Mouse (Mus musculus): ENCODE data around the gene Xlr5c. TPM values are rescaled to one million over a fixed set of nuclear protein-coding genes. Genes with fewer than 3 reads are reported as not detected.
A peak's percentile ranks its signal among the peaks of the same experiment; 100 is the strongest.
"Not testable (repeated sequence)": the region's sequence is repeated elsewhere in the genome, so short reads cannot be mapped to it uniquely, and the experiment has no call there.

The Xlr5c gene
- not detected for total RNA-seq (2022)

GRCm38 (mm10) chrX:73292876-73293275 is at the start of gene Xlr5c, which contains the start of gene Xlr5a:
TSS of gene Xlr5c (minus strand) at chrX:73292976.
TSS of gene Xlr5a (minus strand) at chrX:73292976.
- not testable (repeated sequence) for DNase-seq (ENCODE audit: low spot score)

DNA sequence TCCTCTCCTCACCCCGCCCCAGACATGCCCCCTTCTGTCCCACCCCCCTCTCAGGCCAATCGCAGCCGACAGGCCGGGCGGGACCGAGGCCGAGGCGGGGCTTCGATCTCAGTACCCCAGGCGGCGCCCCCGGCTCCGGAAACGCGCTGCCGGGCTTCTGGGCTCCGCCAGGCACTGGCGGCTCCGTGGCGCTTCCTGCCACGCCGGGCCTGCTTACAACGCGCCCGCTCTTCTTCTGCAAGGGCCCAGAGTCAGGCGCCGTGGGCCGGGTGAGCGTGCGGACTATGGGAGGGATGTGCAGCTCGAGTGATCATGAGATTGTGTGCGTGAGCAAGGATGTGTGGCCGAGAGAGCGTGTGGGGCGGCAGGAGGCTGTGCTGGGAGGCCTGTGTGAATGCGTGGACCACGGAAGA is 49.7 kb upstream of the Xlr5c start, which contains the start of gene Zfp275:
Gene Zfp275 (plus strand): TSS at position 139 of the 413 bp plus-strand sequence.
- peak; percentile 62 for DNase-seq (ENCODE audit: low spot score)

- no peak for DNase-seq (ENCODE audit: low spot score)
Measured at GRCm38 (mm10) chrX:73342068-73342467, 49.3 kb upstream of the Xlr5c start.

- no peak for DNase-seq (ENCODE audit: low spot score)
Measured at GRCm38 (mm10) chrX:73341473-73341872, 48.7 kb upstream of the Xlr5c start.

DNA sequence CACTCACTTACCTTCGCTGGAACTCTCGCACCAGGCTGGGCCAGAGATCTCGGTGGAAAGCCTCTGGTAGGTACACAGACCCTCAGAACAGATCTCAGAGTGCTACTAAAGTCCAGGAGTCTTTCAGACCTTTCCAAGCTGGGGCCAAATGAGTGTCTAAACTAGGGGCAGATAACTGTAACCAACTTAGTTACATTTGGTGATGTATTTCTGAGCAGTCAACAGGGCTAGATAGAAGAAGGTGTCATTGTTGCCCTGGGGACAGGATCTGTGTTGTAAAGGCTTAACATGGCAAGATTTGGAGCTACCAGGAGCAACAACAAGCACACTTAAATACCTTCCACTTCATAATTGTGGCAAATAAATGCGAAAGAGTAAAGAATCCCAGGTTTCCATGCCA is 44.0 kb upstream of the Xlr5c start, which contains the start of gene Gm45015:
Gene Gm45015 (minus strand): TSS at position 101 of the 400 bp plus-strand sequence.
- DNase-seq (ENCODE audit: low spot score): no peak

DNA sequence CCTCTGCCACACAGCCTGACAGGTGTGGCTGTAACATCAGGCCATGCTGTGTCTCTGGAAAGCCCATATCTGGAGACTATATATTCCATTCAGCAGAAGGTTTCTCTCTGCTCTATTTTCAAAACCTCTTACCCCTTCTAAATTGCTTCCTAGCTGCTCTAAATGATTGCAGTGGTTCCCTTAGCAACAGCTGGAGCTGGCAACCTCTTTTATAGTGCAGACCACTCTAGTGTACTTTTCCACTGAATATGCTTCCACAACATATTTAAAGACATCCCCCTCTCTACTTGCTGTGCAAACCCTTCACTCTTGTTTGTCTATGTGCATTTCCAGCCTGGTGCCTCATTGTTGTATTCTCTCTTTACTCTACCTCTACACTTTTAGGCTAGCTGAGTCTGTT is 40.8 kb upstream of the Xlr5c start:
- no peak for DNase-seq (ENCODE audit: low spot score)

- no peak for DNase-seq (ENCODE audit: low spot score)
Measured at GRCm38 (mm10) chrX:73327215-73327614, 34.4 kb upstream of the Xlr5c start.

DNA sequence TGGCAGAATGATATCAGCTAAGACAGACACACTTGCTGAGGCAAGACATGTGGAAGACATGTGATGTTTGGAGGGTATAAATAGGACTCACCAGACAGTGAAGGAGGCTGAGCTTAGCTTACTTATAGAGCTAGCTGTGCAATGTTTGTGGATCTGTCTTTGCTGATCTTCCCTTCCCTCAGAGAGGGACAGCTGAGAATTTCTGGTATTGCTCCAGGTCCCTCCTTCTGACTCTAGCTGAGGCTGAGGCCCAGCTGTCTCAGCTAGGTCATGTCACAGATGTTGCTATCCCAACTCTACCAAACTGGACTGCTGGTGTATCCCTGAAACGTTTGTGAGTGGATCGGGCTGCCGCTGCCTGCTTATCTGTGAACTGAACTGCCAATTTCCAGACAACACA is 28.3 kb upstream of the Xlr5c start:
- DNase-seq (ENCODE audit: low spot score): no peak

- DNase-seq (ENCODE audit: low spot score): peak; percentile 11
Measured at GRCm38 (mm10) chrX:73312522-73312921, 19.7 kb upstream of the Xlr5c start.

GRCm38 (mm10) chrX:73295745-73296144 is 3.0 kb upstream of the Xlr5c start:
- not testable (repeated sequence) for DNase-seq (ENCODE audit: low spot score)

DNA sequence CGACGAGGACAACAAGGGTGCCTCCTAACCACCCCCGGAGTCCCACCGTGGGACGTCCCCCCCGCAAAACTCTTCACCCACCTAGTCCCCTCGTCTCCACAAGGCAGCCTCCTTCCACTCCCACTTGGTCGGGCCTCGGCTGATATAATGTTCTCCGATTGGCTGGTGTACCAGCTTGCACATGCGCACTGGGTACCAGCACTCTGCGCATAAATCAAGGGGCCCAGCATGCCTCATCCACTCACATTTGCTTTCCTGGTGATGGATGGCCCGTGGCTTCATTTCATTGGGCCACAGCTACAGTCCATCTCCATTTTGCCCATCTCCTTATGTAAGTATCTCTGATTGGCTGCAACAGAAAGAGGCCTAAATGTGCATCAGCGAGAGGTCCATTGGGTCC is 27.5 kb downstream of the Xlr5c start, which contains the start of gene Xlr3c:
Gene Xlr3c (minus strand): TSS at position 121 of the 400 bp plus-strand sequence.
- DNase-seq (ENCODE audit: low spot score): not testable (repeated sequence)

- not testable (repeated sequence) for DNase-seq (ENCODE audit: low spot score)
Measured at GRCm38 (mm10) chrX:73262428-73262827, 30.3 kb downstream of the Xlr5c start.

DNA sequence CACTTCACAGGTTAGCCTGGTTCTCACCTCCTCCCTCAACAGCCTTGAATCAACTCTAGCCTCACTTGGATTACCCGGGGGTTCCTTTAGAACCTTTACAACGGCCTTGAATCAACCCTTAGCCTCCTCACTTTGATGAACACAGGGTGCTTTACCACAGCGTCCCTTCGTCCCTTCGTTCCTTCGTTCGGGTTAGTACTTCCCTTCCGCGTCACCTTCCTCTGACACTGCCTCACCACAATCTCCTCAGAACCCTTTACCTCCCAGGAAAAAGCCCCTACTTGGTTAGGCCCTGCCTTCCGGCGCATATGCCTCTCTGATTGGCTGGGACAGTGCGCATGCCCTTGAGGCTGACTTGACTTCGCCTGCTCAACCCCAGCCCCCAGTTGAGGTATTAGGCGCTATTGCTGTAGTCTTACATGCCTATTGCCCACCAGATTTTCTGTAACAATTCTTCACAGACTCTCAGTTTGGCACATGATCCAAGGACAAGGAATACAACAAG is 49.9 kb downstream of the Xlr5c start, which contains the start of gene Xlr4c:
Gene Xlr4c (minus strand): TSS at position 310 of the 505 bp plus-strand sequence.
- not testable (repeated sequence) for DNase-seq (ENCODE audit: low spot score)

Other genes starting within 250 kb of the Xlr5c start
- not detected for gene Pnma3, start 228.2 kb downstream of the Xlr5c start, total RNA-seq (2022)
- 1 to 10 TPM in 2 of 4 experiments, under 1 TPM in 2; 0.27 to 2.9 (median 1.7) TPM for gene Xlr4a, start 210.5 kb downstream of the Xlr5c start, total RNA-seq (2022)
- 1 to 10 TPM in 1 of 4 experiments, under 1 TPM in 2, not detected in 1; 0.25 to 2.1 (median 0.86) TPM for gene Xlr3a, start 195.9 kb downstream of the Xlr5c start, total RNA-seq (2022)
- not detected for gene Gm14685, start 175.9 kb downstream of the Xlr5c start, total RNA-seq (2022)
- gene Xlr5b, start 144.2 kb downstream of the Xlr5c start, total RNA-seq (2022): not detected
- gene DXBay18, start 143.5 kb downstream of the Xlr5c start, total RNA-seq (2022): not detected
- gene Spin2d, start 116.0 kb downstream of the Xlr5c start, total RNA-seq (2022): not detected
- 1 to 10 TPM in 2 of 4 experiments, under 1 TPM in 2; 0.27 to 1.8 (median 1.2) TPM for gene Xlr3b, start 100.8 kb downstream of the Xlr5c start, total RNA-seq (2022)
- gene Xlr4b, start 78.6 kb downstream of the Xlr5c start, total RNA-seq (2022): 1 to 10 TPM in 1 of 4 experiments, under 1 TPM in 1, not detected in 2; 0.17 to 1.5 TPM
- gene F8a, start 64.7 kb downstream of the Xlr5c start, total RNA-seq (2022): 1 to 10 TPM; 6.9 to 7.6 (median 7.3) TPM
- not detected for gene Xlr4c, start 49.8 kb downstream of the Xlr5c start, total RNA-seq (2022)
- gene Xlr3c, start 27.6 kb downstream of the Xlr5c start, total RNA-seq (2022): not detected
- gene Xlr5a, start within 50 bp of the Xlr5c start, total RNA-seq (2022): not detected
- gene Gm45015, start 43.9 kb upstream of the Xlr5c start, total RNA-seq (2022): not detected
- gene Zfp275, start 49.6 kb upstream of the Xlr5c start, total RNA-seq (2022): 1 to 10 TPM; 6.1 to 7.5 (median 6.7) TPM
- gene Gm18336, start 105.8 kb upstream of the Xlr5c start, total RNA-seq (2022): not detected
- not detected for gene Zfp92, start 118.1 kb upstream of the Xlr5c start, total RNA-seq (2022)
- not detected for gene Trex2, start 142.4 kb upstream of the Xlr5c start, total RNA-seq (2022)
- 1 to 10 TPM; 5.0 to 6.3 (median 5.4) TPM for gene Haus7, start 166.1 kb upstream of the Xlr5c start, total RNA-seq (2022)
- 100 to 1,000 TPM; 152 to 198 (median 182) TPM for gene Bgn, start 190.6 kb upstream of the Xlr5c start, total RNA-seq (2022)
- gene Atp2b3, start 210.1 kb upstream of the Xlr5c start, total RNA-seq (2022): under 1 TPM; 0.16 to 0.53 (median 0.21) TPM

All from heart, adult 8-10 months (tissue).